Mouse (Mus musculus): ENCODE results near the gene Acp6. TPM values are rescaled to one million over a fixed set of nuclear protein-coding genes. Genes with fewer than 3 reads are reported as not detected.
"Not testable (repeated sequence)": the region's sequence is repeated elsewhere in the genome, so short reads cannot be mapped to it uniquely, and the experiment has no call there.

Acp6 gene
- total RNA-seq (2021): 10 to 100 TPM; 17.6 to 17.9 TPM
- long read RNA-seq, experiment 1, transcript Acp6-201 (10 exons, 1,754 nt): major isoform, 33 of 41 reads
- long read RNA-seq, experiment 1, partial matches to known transcripts: 0 of 41 reads
- long read RNA-seq, experiment 1, other reads (novel, unspliced or antisense): 6 of 41 reads
- long read RNA-seq, experiment 2, transcript Acp6-201 (10 exons, 1,754 nt): major isoform, 20 of 28 reads
- long read RNA-seq, experiment 2, partial matches to known transcripts: 2 of 28 reads
- long read RNA-seq, experiment 2, other reads (novel, unspliced or antisense): 6 of 28 reads

GRCm38 (mm10) chr3:97158611-97159508 lies at the start of gene Acp6:
TSS of gene Acp6 (plus strand) at chr3:97158777.
- peak; percentile 81 to 85 for DNase-seq (ENCODE audit: low spot score in 2 of 2)

DNA sequence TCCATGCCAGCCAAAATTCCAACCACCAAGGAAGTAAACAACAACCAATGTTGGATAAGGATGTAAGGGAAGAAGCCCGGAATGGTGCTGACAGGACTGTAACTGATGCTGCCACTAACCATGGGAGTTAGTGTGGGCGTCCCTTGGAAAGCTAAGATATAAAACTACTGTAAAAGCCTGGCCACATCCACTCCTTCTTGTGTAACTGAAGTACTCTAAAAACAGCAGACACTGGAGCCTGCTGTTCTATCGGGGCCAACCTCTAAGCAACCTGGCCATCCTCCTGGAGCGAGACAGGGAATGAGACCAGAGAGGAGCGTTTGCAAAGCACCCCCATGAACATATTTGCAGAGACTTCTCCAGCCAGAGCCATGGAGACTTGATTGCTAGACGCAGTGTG lies 41.1 kb upstream of the Acp6 start:
- DNase-seq (ENCODE audit: low spot score in 2 of 2): no peak

DNA sequence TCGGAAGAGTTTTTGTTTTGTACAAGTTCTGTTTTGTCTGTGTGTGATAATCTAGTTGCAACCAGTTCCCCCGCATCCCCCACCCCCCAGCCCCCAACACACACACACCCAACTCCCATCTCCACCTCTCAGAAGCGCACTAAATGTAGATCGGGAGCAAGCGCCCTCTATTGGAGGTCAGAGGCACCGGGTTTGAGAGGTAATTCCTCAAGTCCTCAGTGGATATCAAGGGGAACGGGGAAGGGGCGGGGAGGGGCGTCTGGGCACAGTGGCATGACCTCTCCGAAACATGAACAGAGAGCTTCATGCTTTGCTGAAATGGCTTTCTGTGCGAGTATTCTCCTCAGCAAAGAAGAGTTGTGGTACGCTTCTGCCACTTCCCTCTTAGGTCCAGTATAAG lies 40.3 kb upstream of the Acp6 start:
- DNase-seq (ENCODE audit: low spot score in 2 of 2): no peak

GRCm38 (mm10) chr3:97124193-97124592 lies 34.4 kb upstream of the Acp6 start:
- no peak for DNase-seq (ENCODE audit: low spot score in 2 of 2)

DNA sequence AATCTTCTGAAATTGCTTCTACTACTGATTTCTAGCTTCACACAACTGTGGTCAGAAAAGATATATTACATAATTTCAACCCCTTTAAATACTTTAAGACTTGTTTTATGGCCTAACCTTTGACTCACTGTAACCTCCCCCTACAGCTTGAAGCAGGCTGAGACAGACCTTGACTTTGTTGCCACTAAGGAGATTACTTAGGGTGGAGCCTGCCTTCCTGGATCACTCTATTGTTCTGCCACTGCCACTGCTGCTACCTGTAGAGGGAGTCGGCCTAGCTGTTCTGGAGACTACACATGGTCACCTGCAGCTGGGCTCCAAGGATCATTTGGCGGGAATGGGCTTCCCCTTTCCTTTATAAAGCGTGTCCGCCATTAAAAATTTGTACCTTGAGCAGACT lies 29.2 kb upstream of the Acp6 start:
- no peak for DNase-seq (ENCODE audit: low spot score in 2 of 2)

DNA sequence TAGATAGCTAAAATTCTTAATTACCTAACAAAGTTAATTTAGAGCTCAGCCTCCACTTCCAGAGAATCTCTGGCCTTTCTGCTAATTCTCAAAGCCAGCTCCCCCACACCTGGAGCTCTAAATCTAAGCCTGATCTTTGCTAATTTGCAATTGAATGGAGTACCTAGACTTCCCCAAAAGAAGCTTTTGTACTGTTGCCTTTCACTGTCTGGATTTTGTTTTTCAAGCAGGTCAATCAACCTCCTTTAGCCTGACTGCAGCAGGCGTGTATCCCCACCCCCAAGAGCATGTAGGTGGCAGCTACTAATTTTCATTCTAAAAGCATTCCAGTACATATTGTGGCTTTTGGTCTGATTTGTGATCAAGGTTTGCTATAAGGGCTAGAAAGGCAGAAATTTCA lies 20.9 kb upstream of the Acp6 start:
- DNase-seq (ENCODE audit: low spot score in 2 of 2): not testable (repeated sequence)

DNA sequence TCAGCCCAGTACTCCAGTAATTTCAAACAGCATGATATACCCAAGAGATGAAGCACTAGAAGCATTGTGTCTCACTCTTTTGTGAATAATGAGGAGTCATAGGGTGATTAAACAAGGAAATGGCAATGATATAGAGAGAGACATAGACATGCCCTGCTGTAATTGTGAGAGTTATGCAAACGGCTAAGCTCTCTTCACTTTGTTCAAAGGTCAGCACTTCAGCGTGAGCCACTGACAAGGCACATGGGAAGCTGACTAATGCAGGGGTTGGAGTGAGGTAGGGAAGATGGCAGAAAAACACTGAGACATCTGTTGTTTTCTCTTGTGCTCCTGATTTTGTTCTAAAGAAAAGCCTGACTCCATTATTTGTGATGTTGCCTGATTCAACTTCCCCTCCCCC lies 7.5 kb upstream of the Acp6 start:
- DNase-seq (ENCODE audit: low spot score in 2 of 2): peak; percentile 1 to 8

- DNase-seq (ENCODE audit: low spot score in 2 of 2): peak in 1 of 2 experiments; percentile 14
These were observed 2.1 kb upstream of the Acp6 start for GRCm38 (mm10) chr3:97156431-97156830.

GRCm38 (mm10) chr3:97157308-97157707 lies 1.3 kb upstream of the Acp6 start:
- peak in 1 of 2 experiments; percentile 7 for DNase-seq (ENCODE audit: low spot score in 2 of 2)

GRCm38 (mm10) chr3:97157958-97158599 lies 498 bp upstream of the Acp6 start:
- DNase-seq (ENCODE audit: low spot score in 2 of 2): peak; percentile 66 to 71

- DNase-seq (ENCODE audit: low spot score in 2 of 2): peak in 1 of 2 experiments; percentile 5
These were observed 903 bp downstream of the Acp6 start for GRCm38 (mm10) chr3:97159509-97159850.

GRCm38 (mm10) chr3:97159986-97160385 lies 1.4 kb downstream of the Acp6 start:
- DNase-seq (ENCODE audit: low spot score in 2 of 2): no peak

DNA sequence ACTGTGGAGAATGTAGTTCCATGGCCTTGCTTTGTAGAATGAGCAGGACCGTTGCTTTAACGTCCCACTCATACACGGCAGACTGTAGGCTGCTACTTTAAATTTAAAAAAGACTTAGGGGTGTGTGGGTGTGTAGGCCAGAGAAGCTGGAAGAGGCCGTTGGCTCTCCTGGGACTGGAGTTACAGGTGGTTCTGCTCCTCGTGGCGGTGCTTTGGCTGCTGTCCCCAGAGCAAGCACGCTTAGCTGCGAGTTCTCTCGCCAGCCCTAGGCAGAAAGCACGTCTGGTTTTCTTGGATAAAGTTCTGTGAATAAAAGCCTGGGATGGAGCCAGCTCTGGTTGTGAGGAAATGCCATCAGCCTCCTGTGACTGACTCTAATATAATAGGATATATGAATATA lies 2.3 kb downstream of the Acp6 start:
- DNase-seq (ENCODE audit: low spot score in 2 of 2): no peak

- no peak for DNase-seq (ENCODE audit: low spot score in 2 of 2)
These were observed 3.2 kb downstream of the Acp6 start for GRCm38 (mm10) chr3:97161773-97162172.

DNA sequence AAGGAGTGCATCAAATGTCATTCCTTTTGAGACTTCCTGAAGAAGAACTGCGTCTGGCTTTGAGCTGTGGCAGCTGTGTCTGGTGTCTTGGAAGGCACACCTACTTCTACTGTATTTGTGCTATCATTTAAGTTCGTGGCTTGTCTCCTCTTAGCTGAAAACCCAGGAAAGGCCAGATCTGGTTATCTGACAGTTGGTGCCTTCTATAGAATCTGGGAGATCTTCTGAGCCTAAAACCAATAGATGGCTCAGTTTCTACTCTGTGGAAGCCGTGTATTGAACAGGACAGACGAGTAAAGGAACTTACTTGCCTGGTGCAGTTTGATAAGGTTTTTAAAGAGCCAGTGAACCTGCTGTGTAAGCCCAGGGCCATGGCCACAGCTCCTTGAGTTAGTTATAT lies 5.9 kb downstream of the Acp6 start:
- no peak for DNase-seq (ENCODE audit: low spot score in 2 of 2)

DNA sequence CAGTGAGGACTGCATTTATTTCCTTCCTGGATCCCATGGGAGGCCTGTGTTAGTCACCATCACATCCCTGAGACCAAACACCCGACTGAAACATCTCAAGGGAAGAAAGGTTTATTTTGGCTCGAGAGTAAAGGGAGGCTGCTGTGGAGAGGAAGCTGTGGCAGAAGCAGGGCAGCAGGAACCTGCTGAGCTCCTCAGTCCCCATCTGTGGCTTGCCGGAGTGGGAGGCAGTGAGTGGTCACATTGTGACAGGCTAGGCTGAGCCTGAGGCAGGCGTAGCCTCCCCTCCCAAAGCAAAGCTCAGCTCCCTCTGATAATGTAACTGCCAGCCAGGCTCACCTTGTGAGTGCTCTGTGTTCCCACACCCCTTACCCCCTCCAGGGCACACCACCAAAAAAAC lies 8.5 kb downstream of the Acp6 start:
- no peak for DNase-seq (ENCODE audit: low spot score in 2 of 2)

GRCm38 (mm10) chr3:97171531-97171930 lies 13.0 kb downstream of the Acp6 start:
- DNase-seq (ENCODE audit: low spot score in 2 of 2): no peak

- DNase-seq (ENCODE audit: low spot score in 2 of 2): no peak
These were observed 13.7 kb downstream of the Acp6 start for GRCm38 (mm10) chr3:97172231-97172630.

GRCm38 (mm10) chr3:97172632-97173031 lies 14.1 kb downstream of the Acp6 start:
- DNase-seq (ENCODE audit: low spot score in 2 of 2): no peak

DNA sequence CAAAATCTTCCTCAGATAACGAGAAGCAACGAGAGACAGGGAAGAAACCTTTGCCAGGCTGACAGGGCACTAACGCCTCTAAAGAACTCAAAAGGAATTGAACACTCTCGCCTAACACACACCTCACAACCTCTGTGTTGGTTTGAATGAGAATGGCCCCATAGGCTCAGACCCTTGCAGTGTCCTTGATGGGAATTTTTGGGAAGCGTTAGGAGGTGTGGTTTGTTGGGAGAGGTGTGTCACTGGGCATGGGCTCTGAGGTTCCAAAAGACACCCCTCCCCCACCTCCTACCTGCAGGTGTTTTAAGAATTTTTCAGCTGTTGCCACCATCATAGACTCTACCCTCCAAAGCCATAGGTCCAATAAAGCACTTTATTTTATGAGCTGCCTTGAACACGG lies 20.3 kb downstream of the Acp6 start:
- DNase-seq (ENCODE audit: low spot score in 2 of 2): no peak

DNA sequence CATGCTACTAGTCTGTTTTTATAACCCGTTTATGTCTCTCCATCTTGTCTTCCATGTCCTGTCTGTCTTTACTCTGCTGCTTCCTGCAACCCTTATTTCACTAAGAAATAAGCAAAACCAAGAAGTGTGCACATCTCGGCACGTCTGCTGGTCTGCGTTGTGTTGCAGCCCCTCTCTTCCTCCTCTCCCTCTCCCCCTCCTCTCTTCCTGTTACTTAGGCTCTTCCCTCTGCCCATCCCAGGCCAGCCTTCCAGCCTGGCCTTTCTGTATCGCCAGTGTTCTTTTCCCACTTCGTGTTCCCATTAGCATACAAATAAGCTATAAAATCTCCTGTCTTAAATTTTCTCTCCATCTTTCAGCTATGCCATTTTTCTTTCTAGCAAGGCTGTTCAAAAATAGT lies 21.9 kb downstream of the Acp6 start:
- no peak for DNase-seq (ENCODE audit: low spot score in 2 of 2)

- DNase-seq (ENCODE audit: low spot score in 2 of 2): no peak
These were observed 25.2 kb downstream of the Acp6 start for GRCm38 (mm10) chr3:97183810-97184209.

All from gastrocnemius, postnatal 4 days (tissue).